Mouse (Mus musculus) midbrain, embryonic 12.5 days (tissue): ENCODE data around the gene Dio2. TPM values are rescaled to one million over a fixed set of nuclear protein-coding genes. Genes with fewer than 3 reads are reported as not detected.

Experiments used
- ATAC-seq: fragments of 200-750 bp; cut with Nextera tagmentation; 2 replicates; pipeline ENCODE4 v1.8.0; 2017; ENCODE audit warnings: low read depth, moderate TSS enrichment, moderate library complexity; ENCODE audit not compliant: low FRiP score
- H3K27ac ChIP-seq: fragments of 300-500 bp; sonication (generic); replicated peaks from 2 replicates; pipeline ENCODE4 v1.5.1; 2016; ENCODE audit warnings: mild to moderate bottlenecking
- H3K27me3 ChIP-seq: fragments of 300-500 bp; sonication (generic); 2 replicates; pipeline ENCODE4 v1.6.1; 2016; ENCODE audit warnings: mild to moderate bottlenecking
- H3K36me3 ChIP-seq: fragments of 300-500 bp; sonication (generic); 2 replicates; pipeline ENCODE4 v1.6.1; 2016
- H3K4me1 ChIP-seq: fragments of 300-500 bp; sonication (generic); 2 replicates; pipeline ENCODE4 v1.6.1; 2016
- H3K4me2 ChIP-seq: fragments of 300-500 bp; sonication (generic); replicated peaks from 2 replicates; pipeline ENCODE4 v1.6.1; 2016; ENCODE audit warnings: mild to moderate bottlenecking, moderate library complexity
- H3K4me3 ChIP-seq: fragments of 300-500 bp; sonication (generic); 2 replicates; pipeline ENCODE4 v1.5.1; 2016; ENCODE audit warnings: mild to moderate bottlenecking
- H3K9ac ChIP-seq: fragments of 300-500 bp; sonication (generic); replicated peaks from 2 replicates; pipeline ENCODE4 v1.6.1; 2016; ENCODE audit warnings: mild to moderate bottlenecking, moderate library complexity
- H3K9me3 ChIP-seq: fragments of 300-500 bp; sonication (generic); 2 replicates; pipeline ENCODE4 v1.6.1; 2016; ENCODE audit warnings: mild to moderate bottlenecking
- WGBS: fragments of 180-500 bp; shearing (Covaris S2); methylation state at CpG from one replicate; pipeline ENCODE4 v1.1.7; 2016; 5-methylcytosine and 5-hydroxymethylcytosine counted together
- polyA plus RNA-seq: library from polyadenylated mRNA; unstranded; fragments of >200 nt; fragmentation: Nextera tagmentation; extraction: Ambion mirVana; gene quantifications from 2 replicates; pipeline ENCODE4 v1.2.1, GENCODE M21; 2016

Dio2 gene
- 0.16 and 0.22 TPM in 2 replicates for polyA plus RNA-seq

- H3K9ac ChIP-seq: no peak within 1 kb of the TSS
- H3K4me1 ChIP-seq: 0 out of 2 replicates have a peak, but pooled peaks cover 4% of the 10 kb centered on the region
- ATAC-seq: no peak
- WGBS: 22% methylated on average over 10 of the region's 10 CpGs
- H3K9me3 ChIP-seq: no peaks in the 10 kb centered on the region
- H3K27ac ChIP-seq: no peak within 1 kb of the TSS
- peaks cover 4% of the 10 kb centered on the region; the same call in 1 of the 2 replicates for H3K27me3 ChIP-seq
- H3K36me3 ChIP-seq: no peaks in the 10 kb centered on the region
- H3K4me2 ChIP-seq: peak within 1 kb of the TSS; percentile 26
- H3K4me3 ChIP-seq: no peak within 1 kb of the TSS
These were observed at the start of gene Dio2 for GRCm38 (mm10) chr12:90738388-90739223. TSS of gene Dio2 (minus strand) at chr12:90738438.

- Histone ChIP-seq H3K9ac (no peak overlapping the region), H3K4me3 (no peak overlapping the region), H3K4me2 (no peak overlapping the region), H3K36me3 (no peaks in the 10 kb centered on the region), H3K9me3 (no peaks in the 10 kb centered on the region), H3K27ac (no peak overlapping the region), H3K4me1 (no peaks in the 10 kb centered on the region), H3K27me3 (no peaks in the 10 kb centered on the region)
- WGBS: 90% methylated on average over 4 of the region's 4 CpGs
- ATAC-seq: no peak
These were observed 43.2 kb upstream of the Dio2 start for GRCm38 (mm10) chr12:90781438-90781837.

- Histone ChIP-seq H3K27ac (no peak overlapping the region), H3K4me1 (no peaks in the 10 kb centered on the region), H3K4me2 (no peak overlapping the region), H3K9ac (no peak overlapping the region), H3K36me3 (no peaks in the 10 kb centered on the region), H3K4me3 (no peak overlapping the region), H3K27me3 (no peaks in the 10 kb centered on the region), H3K9me3 (no peaks in the 10 kb centered on the region)
- no peak for ATAC-seq
These were observed 6.5 kb upstream of the Dio2 start for GRCm38 (mm10) chr12:90744752-90745151.

GRCm38 (mm10) chr12:90743633-90744032, 5.4 kb upstream of the Dio2 start:
- Histone ChIP-seq H3K9ac (no peak overlapping the region), H3K9me3 (no peaks in the 10 kb centered on the region), H3K36me3 (no peaks in the 10 kb centered on the region), H3K4me3 (no peak overlapping the region), H3K4me1 (0 out of 2 replicates have a peak, but pooled peaks cover 3% of the 10 kb centered on the region), H3K27me3 (no peaks in the 10 kb centered on the region), H3K4me2 (no peak overlapping the region), H3K27ac (no peak overlapping the region)
- 74% methylated on average over 3 of the region's 3 CpGs for WGBS
- no peak for ATAC-seq

- Histone ChIP-seq H3K27me3 (peaks cover 4% of the 10 kb centered on the region; the same call in 1 of the 2 replicates), H3K9me3 (no peaks in the 10 kb centered on the region), H3K27ac (no peak overlapping the region), H3K9ac (no peak overlapping the region), H3K4me2 (no peak overlapping the region), H3K4me1 (0 out of 2 replicates have a peak, but pooled peaks cover 4% of the 10 kb centered on the region), H3K36me3 (no peaks in the 10 kb centered on the region), H3K4me3 (no peak overlapping the region)
- 24% methylated on average over 2 of the region's 2 CpGs for WGBS
- ATAC-seq: 0 out of 2 replicates have a peak, but pooled peaks have one; percentile 54
These were observed 2.2 kb upstream of the Dio2 start for GRCm38 (mm10) chr12:90740468-90740867.

- 86% methylated on average over 13 of the region's 13 CpGs for WGBS
- Histone ChIP-seq H3K4me3 (no peak overlapping the region), H3K27ac (no peak overlapping the region), H3K36me3 (no peaks in the 10 kb centered on the region), H3K9ac (no peak overlapping the region), H3K4me2 (no peak overlapping the region), H3K27me3 (peaks cover 4% of the 10 kb centered on the region; the same call in 1 of the 2 replicates), H3K9me3 (no peaks in the 10 kb centered on the region), H3K4me1 (0 out of 2 replicates have a peak, but pooled peaks cover 4% of the 10 kb centered on the region)
- no peak for ATAC-seq
These were observed 306 bp downstream of the Dio2 start for GRCm38 (mm10) chr12:90737932-90738331.

GRCm38 (mm10) chr12:90735447-90735846, 2.8 kb downstream of the Dio2 start:
- Histone ChIP-seq H3K4me2 (no peak overlapping the region), H3K4me3 (no peak overlapping the region), H3K9me3 (no peaks in the 10 kb centered on the region), H3K27me3 (peaks cover 4% of the 10 kb centered on the region; the same call in 1 of the 2 replicates), H3K4me1 (0 out of 2 replicates have a peak, but pooled peaks cover 4% of the 10 kb centered on the region), H3K36me3 (no peaks in the 10 kb centered on the region), H3K9ac (no peak overlapping the region), H3K27ac (no peak overlapping the region)
- 86% methylated on average over 6 of the region's 6 CpGs for WGBS
- no peak for ATAC-seq

GRCm38 (mm10) chr12:90734503-90734902, 3.7 kb downstream of the Dio2 start:
- no peak overlapping the region for H3K4me2 ChIP-seq
- 85% methylated on average over 5 of the region's 5 CpGs for WGBS
- no peak for ATAC-seq

GRCm38 (mm10) chr12:90733721-90734120, 4.5 kb downstream of the Dio2 start:
- Histone ChIP-seq H3K4me2 (no peak overlapping the region), H3K36me3 (no peaks in the 10 kb centered on the region), H3K4me3 (no peak overlapping the region), H3K27me3 (peaks cover 4% of the 10 kb centered on the region; the same call in 1 of the 2 replicates), H3K4me1 (0 out of 2 replicates have a peak, but pooled peaks cover 2% of the 10 kb centered on the region), H3K9me3 (no peaks in the 10 kb centered on the region), H3K27ac (no peak overlapping the region), H3K9ac (no peak overlapping the region)
- 84% methylated on average over 6 of the region's 6 CpGs for WGBS
- no peak for ATAC-seq

More at GRCm38 (mm10) chr12:90734503-90734902, 3.7 kb downstream of the Dio2 start:
- Histone ChIP-seq H3K9me3 (no peaks in the 10 kb centered on the region), H3K4me3 (no peak overlapping the region), H3K4me1 (0 out of 2 replicates have a peak, but pooled peaks cover 4% of the 10 kb centered on the region), H3K9ac (no peak overlapping the region), H3K36me3 (no peaks in the 10 kb centered on the region), H3K27ac (no peak overlapping the region), H3K27me3 (peaks cover 4% of the 10 kb centered on the region; the same call in 1 of the 2 replicates)

- Histone ChIP-seq H3K9me3 (no peaks in the 10 kb centered on the region), H3K4me1 (no peaks in the 10 kb centered on the region), H3K27ac (no peak overlapping the region), H3K4me3 (no peak overlapping the region), H3K4me2 (no peak overlapping the region), H3K9ac (no peak overlapping the region), H3K36me3 (no peaks in the 10 kb centered on the region), H3K27me3 (no peaks in the 10 kb centered on the region)
- 0 out of 2 replicates have a peak, but pooled peaks have one; percentile 21 for ATAC-seq
- 54% methylated on average over 10 of the region's 10 CpGs for WGBS
These were observed 8.6 kb downstream of the Dio2 start for GRCm38 (mm10) chr12:90729648-90730047.

GRCm38 (mm10) chr12:90725107-90725506, 13.1 kb downstream of the Dio2 start:
- Histone ChIP-seq H3K4me3 (no peak overlapping the region), H3K4me1 (no peaks in the 10 kb centered on the region), H3K9me3 (no peaks in the 10 kb centered on the region), H3K27ac (no peak overlapping the region), H3K36me3 (no peaks in the 10 kb centered on the region), H3K4me2 (no peak overlapping the region), H3K27me3 (no peaks in the 10 kb centered on the region), H3K9ac (no peak overlapping the region)
- WGBS: 74% methylated on average over 8 of the region's 8 CpGs
- no peak for ATAC-seq

- 87% methylated on average over 11 of the region's 11 CpGs for WGBS
- no peaks in the 10 kb centered on the region for H3K27me3 ChIP-seq
- H3K9ac ChIP-seq: no peak overlapping the region
- H3K36me3 ChIP-seq: no peaks in the 10 kb centered on the region
- no peak overlapping the region for H3K4me3 ChIP-seq
- no peak overlapping the region for H3K4me2 ChIP-seq
- no peaks in the 10 kb centered on the region for H3K4me1 ChIP-seq
- no peak for ATAC-seq
- no peak overlapping the region for H3K27ac ChIP-seq
- no peaks in the 10 kb centered on the region for H3K9me3 ChIP-seq
These were observed 13.6 kb downstream of the Dio2 start for GRCm38 (mm10) chr12:90724644-90725043.
